Mouse (Mus musculus) small intestine, adult 2 months (tissue): ENCODE data around the gene Tmed2. TPM values are rescaled to one million over a fixed set of nuclear protein-coding genes. Genes with fewer than 3 reads are reported as not detected.

Source experiments
- H3K27ac ChIP-seq: fragments of 200-500 bp; 2 replicates; pipeline ENCODE4 v1.5.1; 2012; ENCODE audit warnings: low read depth, low read length, control low read depth, inconsistent platforms; ENCODE audit not compliant: insufficient read depth
- H3K27me3 ChIP-seq: fragments of 200-500 bp; 2 replicates; pipeline ENCODE4 v1.6.1; 2012; ENCODE audit warnings: mild to moderate bottlenecking, moderate library complexity, low read length, inconsistent platforms; ENCODE audit not compliant: control insufficient read depth, insufficient read depth
- H3K36me3 ChIP-seq: fragments of 200-500 bp; 2 replicates; pipeline ENCODE4 v1.6.1; 2012; ENCODE audit warnings: mild to moderate bottlenecking, low read length, control low read depth, inconsistent platforms; ENCODE audit not compliant: control insufficient read depth, insufficient read depth
- H3K4me1 ChIP-seq: fragments of 200-500 bp; 2 replicates; pipeline ENCODE4 v1.6.1; 2012; ENCODE audit warnings: low read length, inconsistent platforms, mixed read lengths; ENCODE audit not compliant: control insufficient read depth, insufficient read depth, insufficient read length
- H3K4me3 ChIP-seq: fragments of 200-500 bp; 2 replicates; pipeline ENCODE4 v1.5.1; 2012; ENCODE audit warnings: low read depth, mild to moderate bottlenecking, control low read depth, inconsistent platforms, low read length, moderate library complexity
- CTCF ChIP-seq: fragments of 200-500 bp; IDR thresholded peaks from 2 replicates; pipeline ENCODE4 v1.5.1; 2012; ENCODE audit warnings: low read depth, mild to moderate bottlenecking, control low read depth, inconsistent platforms, low read length, moderate library complexity, mixed read lengths; ENCODE audit not compliant: insufficient replicate concordance, insufficient read length; ENCODE audit errors: extremely low read depth
- POLR2A ChIP-seq: fragments of 200-500 bp; IDR thresholded peaks from 2 replicates; pipeline ENCODE4 v1.6.1; 2012; ENCODE audit warnings: low read depth, mild to moderate bottlenecking, control low read depth, inconsistent platforms, low read length, moderate library complexity
- WGBS: fragments of 180-500 bp; shearing (Covaris S2); methylation state at CpG from one replicate; pipeline ENCODE4 v1.1.7; 2018; 5-methylcytosine and 5-hydroxymethylcytosine counted together
- polyA plus RNA-seq: library from polyadenylated mRNA; depleted of rRNA; stranded (reverse); fragments of >200 nt; gene quantifications from 2 replicates; pipeline ENCODE4 v1.2.3, GENCODE M21; 2012

Tmed2 gene
- polyA plus RNA-seq, 1 experiment, result 188 TPM

- WGBS, result under 1% methylated on average over 9 of the region's 9 CpGs
- peak overlapping the region; percentile 86 for H3K27ac ChIP-seq
- TF ChIP-seq CTCF (no peak), POLR2A (no peak)
- no peaks in the 10 kb centered on the region for H3K4me1 ChIP-seq
- peaks cover 33% of the 10 kb centered on the region for H3K36me3 ChIP-seq
- H3K27me3 ChIP-seq, result no peaks in the 10 kb centered on the region
- H3K4me3 ChIP-seq, result peak overlapping the region; percentile 87; the same call in 1 of the 2 replicates
Observed at GRCm38 (mm10) chr5:124552094-124552472, 11.6 kb downstream of the Tmed2 start.

GRCm38 (mm10) chr5:124552558-124553307, 12.2 kb downstream of the Tmed2 start, which contains the start of gene Ddx55:
Gene Ddx55 (plus strand): TSS chr5:124552864.
- peak within 1 kb of the TSS; percentile 86 for H3K27ac ChIP-seq
- TF ChIP-seq POLR2A (peak; percentile 87), CTCF (no peak)
- peaks cover 31% of the 10 kb centered on the region for H3K36me3 ChIP-seq
- no peaks in the 10 kb centered on the region for H3K4me1 ChIP-seq
- H3K27me3 ChIP-seq, result no peaks in the 10 kb centered on the region
- H3K4me3 ChIP-seq, result peak within 1 kb of the TSS; percentile 87
- WGBS, result under 1% methylated on average over 66 of the region's 66 CpGs

- TF ChIP-seq POLR2A, result no peak
- TF ChIP-seq CTCF, result no peak
- no peak overlapping the region for H3K27ac ChIP-seq
- peak overlapping the region; percentile 87; the same call in 1 of the 2 replicates for H3K4me3 ChIP-seq
- H3K36me3 ChIP-seq, result peaks cover 30% of the 10 kb centered on the region
- no peaks in the 10 kb centered on the region for H3K4me1 ChIP-seq
- 56% methylated on average over 6 of the region's 6 CpGs for WGBS
- no peaks in the 10 kb centered on the region for H3K27me3 ChIP-seq
Observed at GRCm38 (mm10) chr5:124553607-124554006, 13.1 kb downstream of the Tmed2 start.

- Histone ChIP-seq H3K36me3 (peaks cover 40% of the 10 kb centered on the region), H3K4me1 (no peaks in the 10 kb centered on the region), H3K4me3 (no peak overlapping the region), H3K27me3 (no peaks in the 10 kb centered on the region), H3K27ac (no peak overlapping the region)
- 43% methylated on average over 1 of the region's 1 CpGs for WGBS
- TF ChIP-seq POLR2A, result no peak
- no peak for TF ChIP-seq CTCF
Observed at GRCm38 (mm10) chr5:124555145-124555544, 14.7 kb downstream of the Tmed2 start.

- Histone ChIP-seq H3K4me3 (no peak overlapping the region), H3K27me3 (no peaks in the 10 kb centered on the region), H3K36me3 (peaks cover 77% of the 10 kb centered on the region), H3K4me1 (no peaks in the 10 kb centered on the region), H3K27ac (no peak overlapping the region)
- TF ChIP-seq POLR2A (no peak), CTCF (no peak)
- 76% methylated on average over 12 of the region's 12 CpGs for WGBS
Observed at GRCm38 (mm10) chr5:124571068-124571467, 30.6 kb downstream of the Tmed2 start.

GRCm38 (mm10) chr5:124575467-124575866, 35.0 kb downstream of the Tmed2 start:
- WGBS, result 33% methylated on average over 7 of the region's 7 CpGs
- no peaks in the 10 kb centered on the region for H3K27me3 ChIP-seq
- TF ChIP-seq POLR2A (no peak), CTCF (no peak)
- no peak overlapping the region for H3K4me3 ChIP-seq
- peaks cover 51% of the 10 kb centered on the region for H3K36me3 ChIP-seq
- peaks cover 7% of the 10 kb centered on the region; the same call in 1 of the 2 replicates for H3K4me1 ChIP-seq
- no peak overlapping the region; the same call in 1 of the 2 replicates for H3K27ac ChIP-seq

GRCm38 (mm10) chr5:124578633-124579317, 38.3 kb downstream of the Tmed2 start, which contains the start of the genes Eif2b1 and Gtf2h3:
Gene Eif2b1 (minus strand): TSS chr5:124579131.
Gene Gtf2h3 (plus strand): TSS chr5:124579140.
- peak within 1 kb of the TSS; percentile 24; the same call in 1 of the 2 replicates for H3K27ac ChIP-seq
- no peaks in the 10 kb centered on the region for H3K27me3 ChIP-seq

More at GRCm38 (mm10) chr5:124578633-124579317, 38.3 kb downstream of the Tmed2 start, which contains the start of the genes Eif2b1 and Gtf2h3:
- Histone ChIP-seq H3K4me1 (peaks cover 7% of the 10 kb centered on the region; the same call in 1 of the 2 replicates), H3K36me3 (peaks cover 25% of the 10 kb centered on the region), H3K4me3 (peak within 1 kb of the TSS; percentile 88)
- WGBS, result 1% methylated on average over 51 of the region's 51 CpGs
- TF ChIP-seq POLR2A (peak; percentile 78), CTCF (no peak)
